Mouse (Mus musculus): ENCODE data around the gene Akap2. TPM values are rescaled to one million over a fixed set of nuclear protein-coding genes. Genes with fewer than 3 reads are reported as not detected.

The Akap2 gene
- polyA plus RNA-seq, 1 experiment from 2014 or later = 13.0 TPM

DNA sequence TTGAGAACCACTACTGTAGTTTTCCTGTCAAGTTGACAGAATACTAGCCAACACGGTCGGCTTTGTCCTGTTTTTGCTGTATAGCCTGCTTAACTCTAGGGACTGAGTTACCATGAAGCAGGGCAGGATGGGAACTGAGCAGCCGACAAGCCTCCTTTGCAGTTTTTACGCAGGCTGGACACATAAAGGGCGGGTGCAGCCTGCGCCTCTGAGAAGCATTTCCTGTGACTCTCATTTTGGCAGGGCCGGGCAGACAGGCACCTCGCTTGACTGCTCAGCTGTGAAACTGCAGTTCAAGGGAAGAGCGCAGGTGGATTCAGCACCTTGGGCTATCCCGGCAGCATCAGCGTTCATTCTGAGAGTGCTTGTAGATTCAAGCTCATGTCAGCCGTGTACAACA lies 35.9 kb upstream of the Akap2 start:
- 55% methylated on average over 12 of the region's 12 CpGs for WGBS
- H3K9me3 ChIP-seq (ENCODE audit: control insufficient read depth, low read length) = no peaks in the 10 kb centered on the region
- no peaks in the 10 kb centered on the region for H3K4me1 ChIP-seq (replicated peaks; ENCODE audit: control insufficient read depth, insufficient read depth, low read length)
- no peaks in the 10 kb centered on the region for H3K27me3 ChIP-seq (ENCODE audit: control insufficient read depth, insufficient read depth, low read length)
- no peaks in the 10 kb centered on the region for H3K36me3 ChIP-seq (replicated peaks; ENCODE audit: control insufficient read depth, insufficient read depth)
- H3K4me3 ChIP-seq (replicated peaks; ENCODE audit: low read length) = no peak overlapping the region
- H3K27ac ChIP-seq = no peak overlapping the region
- ATAC-seq (ENCODE audit: low FRiP score) (no peak), DNase-seq (ENCODE audit: low spot score) (no peak)
- no peak overlapping the region for H3K4me2 ChIP-seq (replicated peaks)
- H3K9ac ChIP-seq = no peak overlapping the region

DNA sequence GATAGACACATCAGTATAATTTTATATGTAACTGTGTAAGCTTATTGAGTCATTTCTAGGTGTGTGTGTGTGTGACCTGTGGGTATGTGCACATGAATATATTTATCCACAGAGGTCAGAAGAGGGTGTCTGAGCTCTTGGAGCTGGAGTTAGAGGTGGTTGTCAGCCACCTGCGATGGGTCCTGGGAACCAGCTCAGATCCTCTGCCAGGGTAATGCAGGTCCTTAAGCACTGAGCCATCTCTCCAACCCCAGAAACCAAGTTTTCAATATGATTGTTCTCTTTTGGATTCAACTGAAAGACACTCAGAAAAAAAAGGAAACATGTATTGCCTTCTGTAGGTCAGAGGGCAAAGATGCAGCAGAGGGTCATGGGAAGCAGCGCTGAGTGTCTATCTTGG lies 35.1 kb upstream of the Akap2 start:
- H3K4me2 ChIP-seq (replicated peaks) = no peak overlapping the region
- H3K9me3 ChIP-seq (ENCODE audit: control insufficient read depth, low read length) = no peaks in the 10 kb centered on the region
- H3K36me3 ChIP-seq (replicated peaks; ENCODE audit: control insufficient read depth, insufficient read depth) = no peaks in the 10 kb centered on the region
- 0 out of 2 replicates have a peak, but pooled peaks cover 3% of the 10 kb centered on the region for H3K4me1 ChIP-seq (replicated peaks; ENCODE audit: control insufficient read depth, insufficient read depth, low read length)
- 97% methylated on average over 2 of the region's 2 CpGs for WGBS
- H3K4me3 ChIP-seq (replicated peaks; ENCODE audit: low read length) = no peak overlapping the region
- H3K27me3 ChIP-seq (ENCODE audit: control insufficient read depth, insufficient read depth, low read length) = no peaks in the 10 kb centered on the region
- ATAC-seq (ENCODE audit: low FRiP score) (no peak), DNase-seq (ENCODE audit: low spot score) (no peak)
- no peak overlapping the region for H3K9ac ChIP-seq
- no peak overlapping the region for H3K27ac ChIP-seq

DNA sequence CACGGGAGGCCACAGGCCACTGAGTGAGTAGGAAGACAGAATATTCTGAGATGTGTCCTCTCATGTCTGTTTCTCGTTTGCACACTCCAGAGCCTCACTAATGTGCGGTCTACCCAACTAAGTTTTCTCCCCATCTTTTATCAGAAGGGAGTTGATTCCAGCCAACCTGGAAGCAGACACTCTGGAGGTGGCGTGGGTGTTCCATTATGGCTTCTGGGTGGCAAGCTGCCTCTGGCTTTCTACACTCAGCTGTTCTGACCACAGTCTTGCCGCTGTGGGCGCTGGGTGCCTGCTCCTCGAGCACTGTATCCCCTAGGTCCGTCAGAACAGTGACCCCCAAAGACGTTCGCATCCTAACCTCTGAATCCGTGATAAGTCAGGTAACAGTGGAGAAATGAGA lies 34.5 kb upstream of the Akap2 start:
- H3K4me2 ChIP-seq (replicated peaks) = no peak overlapping the region
- H3K27me3 ChIP-seq (ENCODE audit: control insufficient read depth, insufficient read depth, low read length) = no peaks in the 10 kb centered on the region
- no peaks in the 10 kb centered on the region for H3K9me3 ChIP-seq (ENCODE audit: control insufficient read depth, low read length)
- ATAC-seq (ENCODE audit: low FRiP score) (no peak), DNase-seq (ENCODE audit: low spot score) (no peak)
- no peak overlapping the region for H3K9ac ChIP-seq
- H3K36me3 ChIP-seq (replicated peaks; ENCODE audit: control insufficient read depth, insufficient read depth) = no peaks in the 10 kb centered on the region
- H3K4me3 ChIP-seq (replicated peaks; ENCODE audit: low read length) = no peak overlapping the region
- 0 out of 2 replicates have a peak, but pooled peaks cover 3% of the 10 kb centered on the region for H3K4me1 ChIP-seq (replicated peaks; ENCODE audit: control insufficient read depth, insufficient read depth, low read length)
- H3K27ac ChIP-seq = no peak overlapping the region
- WGBS = 89% methylated on average over 11 of the region's 11 CpGs

DNA sequence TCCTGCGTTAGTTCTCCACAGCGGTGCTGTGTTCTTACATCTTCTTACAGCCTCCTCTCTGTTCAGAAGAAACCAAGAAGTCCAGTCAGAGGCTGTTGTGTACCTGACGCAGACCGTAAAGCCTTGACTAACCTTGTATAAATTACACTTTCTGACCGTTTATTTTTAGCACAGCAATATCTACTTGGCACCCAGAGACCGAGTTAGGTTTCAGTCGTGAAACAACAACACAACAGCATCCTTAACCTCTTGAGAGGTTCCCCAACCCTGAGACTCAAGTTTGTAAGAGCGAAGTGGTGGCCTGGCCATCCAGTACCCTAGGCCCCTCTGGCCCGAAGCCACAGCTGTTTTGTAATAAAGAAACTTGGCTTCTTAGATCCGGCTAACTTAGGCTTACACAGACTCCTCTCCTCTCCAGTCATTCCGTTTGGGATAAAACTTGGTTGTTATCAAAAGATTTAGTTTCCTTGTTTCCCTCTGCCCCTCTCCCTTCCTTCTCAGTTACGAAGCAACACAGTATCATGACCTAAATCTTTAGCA lies 32.7 kb upstream of the Akap2 start:
- ATAC-seq (ENCODE audit: low FRiP score) = no peak
- no peak overlapping the region for H3K4me2 ChIP-seq (replicated peaks)
- WGBS = 88% methylated on average over 12 of the region's 12 CpGs

DNA sequence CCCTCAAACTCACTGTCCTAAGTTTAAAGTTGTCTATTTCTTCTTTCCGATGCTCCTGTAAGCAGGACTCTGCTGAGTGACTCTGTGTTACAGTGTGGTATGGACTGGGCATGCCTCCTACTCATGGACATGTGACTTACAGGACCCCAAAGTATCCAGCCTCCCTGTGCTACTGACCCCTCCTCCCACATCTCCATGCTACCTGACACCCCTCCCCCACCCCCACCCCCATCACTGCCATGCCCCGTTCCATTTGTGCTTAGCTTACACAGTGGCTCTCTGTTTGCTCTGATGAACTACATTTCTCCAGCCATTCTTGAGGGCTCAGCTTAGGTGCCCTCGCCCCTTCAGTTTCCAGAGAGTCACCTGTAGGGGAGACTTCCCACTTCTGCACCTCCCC lies 30.7 kb upstream of the Akap2 start:
- Histone ChIP-seq H3K4me2 (replicated peaks) (no peak overlapping the region), H3K4me3 (replicated peaks; ENCODE audit: low read length) (no peak overlapping the region), H3K27me3 (ENCODE audit: control insufficient read depth, insufficient read depth, low read length) (no peaks in the 10 kb centered on the region), H3K9ac (no peak overlapping the region), H3K27ac (no peak overlapping the region), H3K36me3 (replicated peaks; ENCODE audit: control insufficient read depth, insufficient read depth) (peaks cover 3% of the 10 kb centered on the region; the same call in 1 of the 2 replicates), H3K4me1 (replicated peaks; ENCODE audit: control insufficient read depth, insufficient read depth, low read length) (0 out of 2 replicates have a peak, but pooled peaks cover 3% of the 10 kb centered on the region), H3K9me3 (ENCODE audit: control insufficient read depth, low read length) (no peaks in the 10 kb centered on the region)
- no peak for DNase-seq (ENCODE audit: low spot score)
- no peak for ATAC-seq (ENCODE audit: low FRiP score)
- WGBS = 77% methylated on average over 3 of the region's 3 CpGs

More for the DNA sequence above, 32.7 kb upstream of the Akap2 start:
- no peak overlapping the region for H3K9ac ChIP-seq
- H3K4me3 ChIP-seq (replicated peaks; ENCODE audit: low read length) = no peak overlapping the region
- H3K36me3 ChIP-seq (replicated peaks; ENCODE audit: control insufficient read depth, insufficient read depth) = no peaks in the 10 kb centered on the region
- H3K4me1 ChIP-seq (replicated peaks; ENCODE audit: control insufficient read depth, insufficient read depth, low read length) = 0 out of 2 replicates have a peak, but pooled peaks cover 3% of the 10 kb centered on the region
- H3K27me3 ChIP-seq (ENCODE audit: control insufficient read depth, insufficient read depth, low read length) = no peaks in the 10 kb centered on the region
- no peak for DNase-seq (ENCODE audit: low spot score)
- no peaks in the 10 kb centered on the region for H3K9me3 ChIP-seq (ENCODE audit: control insufficient read depth, low read length)
- H3K27ac ChIP-seq = no peak overlapping the region

DNA sequence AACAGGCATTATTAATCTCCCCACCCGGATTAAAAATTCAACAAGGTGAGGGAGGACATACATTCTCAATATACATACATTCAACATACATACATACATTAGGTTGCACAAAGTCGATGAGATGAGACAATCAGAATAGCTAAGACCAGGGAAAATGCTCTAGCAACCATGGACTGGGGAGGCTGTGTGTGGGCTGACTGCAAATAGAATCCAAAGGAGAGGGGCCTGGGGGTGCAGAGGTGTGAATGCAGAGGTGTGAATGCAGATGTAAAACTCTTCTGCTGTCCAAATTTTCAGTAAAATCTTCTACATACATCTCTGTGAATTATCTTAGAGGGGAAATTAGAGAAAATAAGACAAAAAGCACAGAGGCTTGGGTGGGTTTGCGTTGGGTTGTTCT lies 29.9 kb upstream of the Akap2 start:
- Histone ChIP-seq H3K4me3 (replicated peaks; ENCODE audit: low read length) (no peak overlapping the region), H3K9ac (no peak overlapping the region), H3K27ac (no peak overlapping the region), H3K27me3 (ENCODE audit: control insufficient read depth, insufficient read depth, low read length) (no peaks in the 10 kb centered on the region), H3K4me1 (replicated peaks; ENCODE audit: control insufficient read depth, insufficient read depth, low read length) (0 out of 2 replicates have a peak, but pooled peaks cover 3% of the 10 kb centered on the region), H3K9me3 (ENCODE audit: control insufficient read depth, low read length) (no peaks in the 10 kb centered on the region), H3K36me3 (replicated peaks; ENCODE audit: control insufficient read depth, insufficient read depth) (peaks cover 4% of the 10 kb centered on the region; the same call in 1 of the 2 replicates), H3K4me2 (replicated peaks) (no peak overlapping the region)
- 77% methylated on average over 3 of the region's 3 CpGs for WGBS
- DNase-seq (ENCODE audit: low spot score) (no peak), ATAC-seq (ENCODE audit: low FRiP score) (no peak)

DNA sequence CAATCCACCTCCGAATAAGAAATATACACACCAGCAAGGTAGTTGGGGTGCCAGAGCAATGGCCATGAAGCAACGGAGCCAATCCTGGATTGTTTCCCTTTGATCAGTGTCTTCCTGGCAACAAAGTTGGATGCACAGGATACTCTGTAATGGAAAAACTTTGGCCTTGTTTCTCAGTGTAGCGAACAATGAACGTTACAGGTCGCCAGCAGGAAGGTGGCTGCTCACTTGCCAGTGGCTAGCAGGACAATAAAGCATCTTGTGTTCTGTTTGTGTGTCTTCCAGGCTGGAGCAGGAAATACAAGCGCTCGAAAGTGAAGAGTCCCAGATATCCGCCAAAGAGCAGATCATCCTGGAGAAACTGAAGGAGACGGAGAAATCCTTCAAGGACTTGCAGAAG lies 29.3 kb upstream of the Akap2 start:
- WGBS = 83% methylated on average over 9 of the region's 9 CpGs
- Histone ChIP-seq H3K9ac (no peak overlapping the region), H3K4me1 (replicated peaks; ENCODE audit: control insufficient read depth, insufficient read depth, low read length) (0 out of 2 replicates have a peak, but pooled peaks cover 3% of the 10 kb centered on the region), H3K4me3 (replicated peaks; ENCODE audit: low read length) (no peak overlapping the region), H3K27me3 (ENCODE audit: control insufficient read depth, insufficient read depth, low read length) (no peaks in the 10 kb centered on the region), H3K4me2 (replicated peaks) (no peak overlapping the region), H3K9me3 (ENCODE audit: control insufficient read depth, low read length) (no peaks in the 10 kb centered on the region), H3K27ac (no peak overlapping the region), H3K36me3 (replicated peaks; ENCODE audit: control insufficient read depth, insufficient read depth) (peaks cover 4% of the 10 kb centered on the region; the same call in 1 of the 2 replicates)
- DNase-seq (ENCODE audit: low spot score) (no peak), ATAC-seq (ENCODE audit: low FRiP score) (no peak)

DNA sequence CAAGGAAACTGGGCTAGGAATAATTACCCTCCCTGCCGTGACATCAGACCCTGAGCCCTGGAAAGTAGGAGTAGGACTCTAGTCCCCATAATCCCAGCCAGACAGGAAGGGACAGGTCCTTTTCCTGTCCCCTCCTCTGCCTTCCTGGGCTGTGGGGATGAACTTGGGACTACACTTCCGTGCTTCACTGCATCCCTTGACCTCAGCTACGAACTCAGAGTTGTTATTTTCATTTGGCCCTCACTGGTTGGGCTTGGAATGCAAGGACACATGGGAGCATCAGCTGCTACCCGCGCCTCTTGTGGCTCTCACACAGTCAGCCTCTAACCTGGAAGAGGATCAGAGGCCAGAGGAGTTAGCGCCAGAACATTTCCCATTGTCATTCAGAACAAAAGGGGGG lies 27.5 kb upstream of the Akap2 start:
- WGBS = 69% methylated on average over 6 of the region's 6 CpGs
- H3K36me3 ChIP-seq (replicated peaks; ENCODE audit: control insufficient read depth, insufficient read depth) = peaks cover 4% of the 10 kb centered on the region; the same call in 1 of the 2 replicates
- ATAC-seq (ENCODE audit: low FRiP score) (no peak), DNase-seq (ENCODE audit: low spot score) (no peak)
- no peaks in the 10 kb centered on the region for H3K9me3 ChIP-seq (ENCODE audit: control insufficient read depth, low read length)
- H3K4me1 ChIP-seq (replicated peaks; ENCODE audit: control insufficient read depth, insufficient read depth, low read length) = 0 out of 2 replicates have a peak, but pooled peaks cover 3% of the 10 kb centered on the region
- no peaks in the 10 kb centered on the region for H3K27me3 ChIP-seq (ENCODE audit: control insufficient read depth, insufficient read depth, low read length)
- H3K27ac ChIP-seq = no peak overlapping the region
- no peak overlapping the region for H3K9ac ChIP-seq
- no peak overlapping the region for H3K4me2 ChIP-seq (replicated peaks)
- H3K4me3 ChIP-seq (replicated peaks; ENCODE audit: low read length) = no peak overlapping the region

GRCm38 (mm10) chr4:57690805-57691204 lies 26.7 kb upstream of the Akap2 start:
- H3K27ac ChIP-seq = no peak overlapping the region
- peaks cover 4% of the 10 kb centered on the region; the same call in 1 of the 2 replicates for H3K36me3 ChIP-seq (replicated peaks; ENCODE audit: control insufficient read depth, insufficient read depth)
- ATAC-seq (ENCODE audit: low FRiP score) = no peak
- DNase-seq (ENCODE audit: low spot score) = no peak
- H3K4me2 ChIP-seq (replicated peaks) = no peak overlapping the region
- H3K9ac ChIP-seq = no peak overlapping the region
- no peaks in the 10 kb centered on the region for H3K9me3 ChIP-seq (ENCODE audit: control insufficient read depth, low read length)
- 23% methylated on average over 1 of the region's 1 CpGs for WGBS
- no peaks in the 10 kb centered on the region for H3K27me3 ChIP-seq (ENCODE audit: control insufficient read depth, insufficient read depth, low read length)
- H3K4me1 ChIP-seq (replicated peaks; ENCODE audit: control insufficient read depth, insufficient read depth, low read length) = 0 out of 2 replicates have a peak, but pooled peaks cover 3% of the 10 kb centered on the region
- H3K4me3 ChIP-seq (replicated peaks; ENCODE audit: low read length) = no peak overlapping the region
